Mouse (Mus musculus) regulatory T cell (primary cell): Measurements from ENCODE around the gene Spon1.

ENCODE experiments used
- in situ Hi-C: fragments of 300-600 bp; cut with MboI, MseI; formaldehyde crosslinking; loops from one replicate; pipeline ENCODE4 v1.15.1; 2025; ENCODE audit warnings: high pct_unique_total_duplicates

Spon1 gene

GRCm38 (mm10) chr7:114083760-114084159 lies 318.0 kb downstream of the Spon1 start:
- in situ Hi-C loops = loop anchor here (10.0 kb wide), 1 partner anchor 709 kb away; no protein-coding TSS in a partner anchor

GRCm38 (mm10) chr7:114086021-114086710 lies 320.4 kb downstream of the Spon1 start:
- in situ Hi-C loops = loop anchor here (10.0 kb wide), 1 partner anchor 711 kb away; no protein-coding TSS in a partner anchor

GRCm38 (mm10) chr7:114087341-114087740 lies 321.5 kb downstream of the Spon1 start:
- in situ Hi-C loops = loop anchor here (10.0 kb wide), 1 partner anchor 713 kb away; no protein-coding TSS in a partner anchor

- in situ Hi-C loops = loop anchor here (10.0 kb wide), 1 partner anchor 713 kb away; no protein-coding TSS in a partner anchor
These were observed 322.2 kb downstream of the Spon1 start for GRCm38 (mm10) chr7:114087986-114088385.

GRCm38 (mm10) chr7:114088918-114089317 lies 323.1 kb downstream of the Spon1 start:
- in situ Hi-C loops = loop anchor here (10.0 kb wide), 1 partner anchor 714 kb away; no protein-coding TSS in a partner anchor

GRCm38 (mm10) chr7:114090231-114090630 lies 324.4 kb downstream of the Spon1 start:
- in situ Hi-C loops = no loop called here

GRCm38 (mm10) chr7:114090892-114091545 lies 325.2 kb downstream of the Spon1 start:
- in situ Hi-C loops = no loop called here
